Mouse (Mus musculus): Measurements from ENCODE around the gene Lgr6. TPM values are rescaled to one million over a fixed set of nuclear protein-coding genes. Genes with fewer than 3 reads are reported as not detected.

The Lgr6 gene
- not detected for total RNA-seq (2023)

GRCm38 (mm10) chr1:135105124-135105523, at the start of gene Lgr6:
Lgr6 (minus strand) TSS chr1:135105276.

DNA sequence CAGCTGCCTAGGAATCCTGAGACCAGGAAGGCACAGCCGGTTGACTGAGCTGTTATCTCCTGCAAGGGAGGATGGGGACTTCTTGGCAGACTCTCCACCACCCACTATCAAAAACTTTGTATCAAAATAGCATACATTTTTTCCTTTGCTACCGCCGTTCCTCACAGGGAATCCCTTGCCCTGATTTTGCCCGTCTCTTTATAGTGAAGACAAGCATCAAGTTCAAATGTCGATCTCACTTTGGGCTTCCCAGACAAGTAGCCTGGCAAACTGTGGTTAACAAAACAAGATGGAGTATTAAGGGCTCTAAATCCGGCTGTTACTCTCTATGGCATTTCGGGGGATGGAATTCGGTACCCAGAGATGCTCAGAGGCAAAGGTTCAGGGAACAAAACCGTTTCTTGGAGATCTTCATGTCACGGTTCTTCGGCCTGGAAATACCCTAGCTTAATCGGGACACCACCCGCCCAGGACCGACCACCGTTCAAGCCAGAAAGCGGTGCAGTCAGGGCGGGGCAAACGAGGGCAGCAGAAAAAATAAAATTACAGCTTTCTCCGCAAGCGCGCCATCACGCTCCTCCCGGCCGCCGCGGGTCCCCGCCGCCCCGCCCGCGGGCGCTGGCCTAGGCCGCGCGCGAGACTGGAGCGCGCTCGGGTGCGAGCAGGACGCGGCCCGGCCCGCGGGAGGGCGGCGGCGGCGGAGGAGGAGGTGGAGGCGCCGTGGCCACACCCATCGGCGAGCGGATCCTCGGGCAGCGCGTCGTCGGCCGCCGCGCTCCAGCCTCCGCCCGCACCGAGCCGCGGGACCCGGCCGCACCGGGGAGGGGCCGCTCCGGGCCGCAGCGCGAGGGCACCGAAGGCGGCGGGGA, 41.2 kb upstream of the Lgr6 start, which contains the start of gene Arl8a:
Gene Arl8a, plus strand, starts transcription at position 748 of the 869 bp plus-strand sequence.

DNA sequence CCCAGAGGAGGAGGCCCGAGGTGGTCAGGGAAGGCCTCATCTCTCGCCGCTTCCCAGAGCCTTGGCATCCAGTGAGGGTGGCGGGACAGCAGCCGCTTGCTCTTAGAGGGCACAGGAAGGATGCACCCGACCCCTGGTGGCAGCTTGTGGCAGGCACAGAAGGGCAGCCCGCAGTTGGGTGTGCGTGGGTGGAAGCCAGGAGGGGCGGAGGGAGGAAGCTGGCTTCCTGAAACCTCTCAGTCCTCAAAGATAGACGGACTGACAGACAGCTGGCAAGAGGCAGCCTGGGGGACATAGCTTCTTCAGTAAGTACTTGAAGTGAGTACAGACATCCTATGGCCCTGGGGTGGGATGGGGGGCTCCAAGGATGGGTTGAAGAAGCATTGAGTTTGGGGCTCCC, 27.4 kb upstream of the Lgr6 start, which contains the start of gene Ptpn7:
Gene Ptpn7, plus strand, starts transcription at position 228 of the 400 bp plus-strand sequence.

DNA sequence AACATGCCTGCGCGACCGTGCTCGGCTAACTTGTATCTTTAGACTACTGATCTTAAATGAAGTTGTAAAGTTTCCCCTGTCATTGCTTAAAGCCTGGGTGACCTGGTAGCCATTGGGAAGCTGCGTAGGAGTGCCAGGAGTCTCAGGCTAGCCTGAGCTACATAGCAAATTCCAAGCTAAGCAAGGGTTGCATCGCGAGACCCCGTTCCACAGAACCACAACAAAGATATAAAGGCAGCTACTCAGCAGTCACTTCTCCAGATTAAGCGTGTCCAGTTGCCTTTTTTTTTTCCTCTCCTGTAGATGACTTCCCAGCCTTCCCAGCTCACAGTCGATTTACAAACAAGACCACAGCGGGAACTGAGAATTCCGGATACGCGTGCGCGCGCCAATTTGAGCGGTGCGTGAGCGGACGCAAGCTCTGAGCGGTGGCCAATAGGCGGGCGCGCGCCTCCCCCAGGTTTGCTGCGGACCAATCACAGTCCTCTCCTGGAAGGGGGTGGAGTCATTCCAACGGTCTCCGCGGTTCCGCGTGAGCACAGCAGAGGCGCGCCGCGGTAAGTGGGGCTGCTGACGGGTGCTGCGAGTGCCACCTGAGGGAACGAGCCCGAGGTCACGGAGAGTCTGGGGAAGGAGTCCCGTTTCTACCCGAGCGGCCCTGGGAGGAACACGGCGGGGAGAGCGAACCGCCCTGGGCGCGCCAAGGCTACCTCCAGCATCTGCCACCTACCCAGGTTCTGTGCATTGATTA, 142.8 kb downstream of the Lgr6 start, which contains the start of gene Ube2t:
Gene Ube2t, plus strand, starts transcription at position 513 of the 751 bp plus-strand sequence.

DNA sequence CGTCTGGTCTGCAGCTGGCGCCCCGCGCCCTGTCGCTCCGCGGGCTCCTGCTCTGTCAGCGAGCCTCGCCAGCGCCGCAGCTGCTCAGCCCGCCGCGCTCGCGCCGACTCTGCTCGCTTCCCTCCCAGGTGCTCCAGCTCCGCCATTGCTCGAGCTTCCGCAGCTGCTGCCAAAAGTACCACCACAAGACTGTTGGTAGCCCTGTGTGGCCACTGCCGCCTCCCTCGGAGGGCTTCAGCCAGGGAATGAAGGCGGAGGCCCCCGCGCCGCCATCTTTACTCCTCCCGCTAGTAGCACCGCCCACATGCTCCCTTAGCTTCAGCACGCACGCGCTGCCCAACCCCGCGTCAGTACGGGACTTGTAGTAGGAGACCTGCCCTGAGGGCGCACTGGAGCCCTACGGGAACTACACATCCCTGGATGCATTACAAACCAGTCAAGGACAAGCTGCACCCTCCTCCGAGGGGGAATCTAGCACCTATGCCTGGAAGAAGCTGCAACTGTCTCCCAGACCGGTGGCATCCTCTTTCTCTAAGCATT, 149.4 kb downstream of the Lgr6 start, which contains the start of gene Ppp1r12b:
Gene Ppp1r12b, minus strand, starts transcription at position 306 of the 540 bp plus-strand sequence.

Other genes starting within 250 kb of the Lgr6 start
- gene Ppp1r12b, start 149.3 kb downstream of the Lgr6 start, total RNA-seq (2023), result 10 to 100 TPM; 22.1 to 22.7 TPM
- gene Ube2t, start 142.7 kb downstream of the Lgr6 start, total RNA-seq (2023), result 1 to 10 TPM; 2.5 to 3.6 TPM
- 10 to 100 TPM; 13.2 to 15.3 TPM for gene Ptpn7, start 27.4 kb upstream of the Lgr6 start, total RNA-seq (2023)
- 100 to 1,000 TPM; 162 to 177 TPM for gene Arl8a, start 41.5 kb upstream of the Lgr6 start, total RNA-seq (2023)
- gene Gpr37l1, start 62.4 kb upstream of the Lgr6 start, total RNA-seq (2023), result not detected
- not detected for gene Elf3, start 153.3 kb upstream of the Lgr6 start, total RNA-seq (2023)
- 100 to 1,000 TPM; 160 to 174 TPM for gene Rnpep, start 178.8 kb upstream of the Lgr6 start, total RNA-seq (2023)
- gene Timm17a, start 208.5 kb upstream of the Lgr6 start, total RNA-seq (2023), result 10 to 100 TPM; 36.8 to 37.1 TPM
- gene Lmod1, start 219.5 kb upstream of the Lgr6 start, total RNA-seq (2023), result not detected